Mouse (Mus musculus): ENCODE results near the gene Mpdu1.

Mpdu1 gene

DNA sequence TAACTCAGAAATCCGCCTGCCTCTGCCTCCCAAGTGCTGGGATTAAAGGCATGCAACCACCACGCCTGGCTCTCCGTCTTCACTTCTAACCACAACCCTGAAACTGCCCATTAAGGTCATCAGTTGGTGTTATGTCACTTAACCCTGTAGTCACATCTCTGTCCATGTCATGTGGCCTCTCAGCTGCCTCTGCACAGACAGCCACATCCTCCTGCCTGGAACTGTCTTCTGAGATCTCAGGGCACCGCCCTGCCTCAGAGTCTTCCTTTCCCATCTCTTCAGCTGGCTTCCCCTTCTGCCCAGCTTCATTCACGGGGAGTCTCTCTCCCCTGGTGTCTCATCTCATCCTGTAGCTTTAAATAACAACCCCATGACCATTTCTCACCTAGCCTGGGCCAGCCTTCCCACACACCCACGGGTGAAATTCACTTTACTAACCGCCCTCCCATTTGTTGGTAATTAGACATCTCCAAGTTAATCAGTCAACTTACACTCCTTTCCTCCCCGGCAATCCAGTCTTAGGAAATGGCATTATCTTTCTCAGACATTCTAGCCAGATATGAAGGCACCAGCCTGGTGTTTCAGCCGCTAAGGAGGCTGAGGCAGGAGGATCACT, 29.9 kb upstream of the Mpdu1 start:
- no peak for DNase-seq (ENCODE audit: low read depth)

DNA sequence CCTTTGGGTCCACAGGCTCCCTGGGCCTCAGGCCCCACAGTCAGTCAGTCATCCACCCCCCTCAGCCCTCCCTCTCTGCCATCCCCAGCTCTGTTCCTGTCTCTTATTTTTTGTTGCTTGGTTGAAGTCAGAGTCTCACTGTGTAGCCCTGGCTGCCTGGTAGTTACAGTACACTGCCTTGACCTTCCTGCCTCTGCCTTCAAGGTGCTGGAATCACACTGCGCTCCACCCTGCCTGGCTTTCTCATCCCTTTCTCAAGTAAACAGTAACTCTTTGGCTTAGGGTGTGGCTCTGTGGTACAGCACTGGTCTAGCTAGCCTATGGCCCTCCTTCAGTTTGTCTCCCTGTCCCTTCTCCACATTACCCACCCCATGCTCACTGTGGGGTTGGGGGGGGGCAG, 27.4 kb upstream of the Mpdu1 start:
- no peak for DNase-seq (ENCODE audit: low read depth)

DNA sequence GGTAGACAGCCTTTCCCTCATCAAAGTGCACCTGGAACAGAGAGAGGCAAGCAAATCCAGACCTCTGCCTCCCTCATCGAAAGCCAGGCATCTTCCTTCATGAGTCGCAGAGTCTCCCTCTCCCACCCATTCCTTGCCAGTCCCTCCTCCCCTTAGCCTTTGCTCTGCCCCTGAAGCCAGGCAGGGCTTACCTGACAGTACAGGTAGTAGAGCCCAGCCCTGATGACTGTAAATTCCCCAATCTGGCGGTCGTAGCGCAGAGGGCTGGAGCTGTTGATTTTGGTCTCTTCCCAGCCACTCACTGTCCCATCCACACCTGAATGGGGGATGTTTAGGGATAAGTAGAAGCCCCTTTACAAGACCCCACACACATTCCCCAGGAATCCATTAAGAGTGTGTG, 24.6 kb upstream of the Mpdu1 start:
- no peak for DNase-seq (ENCODE audit: low read depth)

DNA sequence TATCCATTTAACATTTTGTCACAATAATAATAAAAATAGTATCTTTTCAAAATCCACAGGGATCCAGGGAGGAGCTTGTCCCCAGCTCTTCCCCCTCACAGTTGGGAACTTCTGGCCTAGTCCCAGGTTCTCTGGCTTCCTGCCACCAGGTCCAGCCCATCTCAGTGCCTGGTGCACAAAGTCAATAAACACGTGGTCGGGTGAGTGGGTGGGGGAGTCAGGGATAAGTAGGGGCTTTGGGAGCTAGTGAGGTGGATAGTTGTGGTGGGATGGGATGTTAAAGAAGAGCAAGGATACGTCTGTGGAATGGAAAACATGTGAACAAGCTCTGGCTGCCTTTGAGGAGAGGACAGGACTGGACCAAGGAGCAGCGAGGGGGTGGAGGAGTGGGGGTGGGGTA, 23.9 kb upstream of the Mpdu1 start:
- no peak for DNase-seq (ENCODE audit: low read depth)

DNA sequence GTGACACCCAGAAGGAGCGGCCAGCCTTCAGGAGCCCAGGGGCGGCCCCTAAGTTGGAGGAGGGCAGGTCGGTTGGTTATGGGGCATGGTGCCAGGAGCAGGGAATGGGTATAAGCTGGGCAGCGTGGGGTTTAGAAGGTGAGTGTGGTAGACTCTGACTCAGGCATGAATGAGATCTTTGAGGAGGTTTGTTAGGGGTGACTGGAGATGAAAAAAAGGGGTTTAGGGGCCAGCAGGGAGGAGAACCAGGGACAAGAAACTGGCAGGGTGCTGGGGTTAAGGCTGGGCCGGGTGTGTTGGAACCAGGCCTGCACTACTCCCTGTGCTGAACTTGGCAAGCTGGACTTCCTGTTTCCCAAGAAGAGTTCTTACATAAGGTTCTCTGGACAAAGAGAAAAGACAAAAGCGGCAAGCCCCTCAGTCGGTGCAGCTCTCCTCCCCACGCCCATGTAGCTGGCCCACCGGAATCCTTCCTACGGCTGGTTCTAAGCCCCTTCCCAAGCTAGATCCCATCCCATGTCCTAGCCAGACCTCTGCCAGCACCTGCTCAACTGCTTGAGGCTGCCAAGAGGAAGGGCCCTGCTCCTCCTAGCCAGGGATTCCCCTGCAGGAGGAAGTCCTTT, 23.2 kb upstream of the Mpdu1 start, which contains the start of gene Tnfsf13:
Gene Tnfsf13 (minus strand): TSS at position 259 of the 623 bp plus-strand sequence.
- no peak for DNase-seq (ENCODE audit: low read depth)

DNA sequence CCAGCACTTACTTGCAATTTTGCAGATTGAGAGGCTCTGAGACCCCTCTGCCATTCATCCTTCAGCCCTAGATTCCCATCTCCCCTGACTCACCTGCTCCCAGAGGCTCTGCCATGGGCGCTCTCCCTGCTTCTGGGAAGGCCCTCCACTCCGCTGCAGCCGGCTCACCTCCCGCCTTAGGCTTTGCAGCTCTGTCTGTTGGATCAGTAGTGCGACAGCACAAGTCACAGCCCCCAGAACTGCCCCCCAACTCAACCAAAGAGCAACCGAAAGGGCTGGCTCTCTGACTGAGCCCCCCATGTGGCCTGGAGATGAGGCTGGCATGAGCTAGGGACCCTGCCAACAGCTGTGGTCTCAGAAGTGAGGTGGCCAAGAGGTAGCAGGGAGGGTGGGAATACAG, 22.5 kb upstream of the Mpdu1 start:
- DNase-seq (ENCODE audit: low read depth), result no peak

DNA sequence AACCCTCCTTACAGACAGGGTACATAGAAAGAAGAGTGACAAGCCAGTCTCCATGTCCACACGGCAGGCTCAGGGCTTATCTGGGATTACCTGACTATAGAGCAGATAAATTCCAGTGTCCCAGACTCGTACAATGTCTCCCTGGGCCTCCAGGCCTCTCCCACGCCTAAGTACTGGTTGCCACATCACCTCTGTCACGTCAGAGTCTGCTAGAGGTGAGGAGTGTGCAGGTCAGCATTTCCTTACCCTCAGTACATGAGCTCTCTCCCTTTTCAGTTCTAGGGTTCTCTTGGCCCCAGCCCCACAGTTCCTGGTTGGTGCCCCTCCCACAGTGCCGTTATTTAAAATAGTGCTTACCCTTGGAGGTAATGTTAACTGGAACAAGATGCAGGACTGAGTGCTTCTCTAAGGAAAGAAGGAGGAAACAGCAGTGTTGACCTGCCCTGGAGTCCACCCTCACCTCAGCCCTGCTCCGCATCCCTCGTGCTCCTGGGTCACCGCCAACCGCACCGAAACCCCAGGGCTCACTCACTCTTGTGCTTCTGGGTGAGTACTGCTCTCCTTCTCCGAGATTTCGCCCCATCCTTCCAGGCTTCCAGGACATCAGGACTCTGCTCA, 21.8 kb upstream of the Mpdu1 start:
- no peak for DNase-seq (ENCODE audit: low read depth)

GRCm38 (mm10) chr11:69683576-69683975, 21.1 kb upstream of the Mpdu1 start:
- DNase-seq (ENCODE audit: low read depth), result no peak

- DNase-seq (ENCODE audit: low read depth), result peak; percentile 93
These were observed 20.5 kb upstream of the Mpdu1 start for GRCm38 (mm10) chr11:69682840-69683533.

DNA sequence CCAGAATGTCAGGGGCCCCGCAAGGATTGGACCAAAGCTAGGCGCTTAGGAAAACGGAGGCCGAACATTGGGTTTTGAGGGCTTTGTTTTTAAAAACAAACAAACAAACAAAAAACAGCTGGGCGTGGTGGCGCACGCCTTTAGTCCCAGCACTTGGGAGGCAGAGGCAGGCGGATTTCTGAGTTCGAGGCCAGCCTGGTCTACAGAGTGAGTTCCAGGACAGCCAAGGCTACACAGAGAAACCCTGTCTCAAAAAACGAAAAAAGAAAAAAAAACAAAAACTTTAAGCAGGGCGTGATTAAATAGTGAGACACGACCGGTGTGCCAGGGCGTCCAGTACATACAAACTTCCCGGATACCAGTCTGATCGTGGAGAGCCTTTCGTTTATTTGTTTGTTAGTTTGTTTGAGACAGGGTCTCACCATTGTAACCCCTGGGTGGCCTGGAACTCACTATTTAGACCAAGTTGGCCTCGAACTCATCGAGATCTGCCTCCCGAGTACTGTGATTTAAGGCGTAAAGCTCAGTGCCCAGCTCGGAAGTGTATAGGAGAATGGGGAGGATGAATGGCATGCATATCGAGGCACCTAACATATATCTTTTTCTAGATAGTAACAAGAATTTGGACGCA, 19.9 kb upstream of the Mpdu1 start:
- DNase-seq (ENCODE audit: low read depth), result no peak

DNA sequence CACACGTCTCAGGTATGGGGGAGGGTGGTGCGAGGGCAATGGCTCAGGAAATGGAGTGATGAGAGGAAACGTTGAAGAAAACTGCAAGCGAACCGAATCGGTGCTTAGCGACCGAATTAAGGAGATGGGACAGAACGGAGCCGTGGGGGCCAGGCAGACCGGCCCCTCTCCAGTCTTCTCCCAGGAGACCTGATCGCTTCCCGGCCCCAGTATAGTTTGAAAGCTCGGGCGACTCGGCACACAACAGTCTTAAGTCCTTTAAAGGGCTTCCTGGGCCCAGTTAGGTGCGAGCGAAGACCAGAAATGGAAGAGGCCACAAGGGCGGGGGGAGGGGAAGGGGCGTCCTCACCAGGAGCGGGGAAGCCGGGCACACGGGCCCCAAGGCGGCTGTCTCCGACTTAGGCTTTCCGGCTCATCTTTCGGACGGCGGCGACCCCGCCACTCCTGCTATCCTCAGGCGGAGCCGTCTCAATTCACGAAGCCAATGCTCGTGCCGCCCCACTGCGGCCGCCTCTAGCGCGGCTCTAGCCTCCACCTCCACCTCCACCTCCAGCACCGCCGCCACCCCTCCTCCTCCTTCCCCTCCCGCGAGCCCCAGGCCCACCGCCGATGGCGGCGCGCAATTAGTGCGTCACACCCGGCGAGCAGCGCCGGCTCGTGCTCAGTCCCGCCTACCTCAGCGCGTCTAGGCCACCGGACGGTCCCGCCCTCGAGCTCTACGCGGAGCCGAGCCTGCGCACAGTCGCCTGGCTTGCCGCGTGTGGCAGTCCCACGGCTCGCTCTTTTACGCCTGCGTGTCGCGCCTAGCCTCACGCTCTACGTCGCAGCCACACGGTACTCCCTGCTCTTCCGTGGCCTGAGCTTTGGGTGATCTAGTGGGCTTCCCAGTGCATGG, 19.1 kb upstream of the Mpdu1 start, which contains the start of gene Senp3:
Gene Senp3 (minus strand): TSS at position 771 of the 895 bp plus-strand sequence.
- DNase-seq (ENCODE audit: low read depth), result peak; percentile 98

DNA sequence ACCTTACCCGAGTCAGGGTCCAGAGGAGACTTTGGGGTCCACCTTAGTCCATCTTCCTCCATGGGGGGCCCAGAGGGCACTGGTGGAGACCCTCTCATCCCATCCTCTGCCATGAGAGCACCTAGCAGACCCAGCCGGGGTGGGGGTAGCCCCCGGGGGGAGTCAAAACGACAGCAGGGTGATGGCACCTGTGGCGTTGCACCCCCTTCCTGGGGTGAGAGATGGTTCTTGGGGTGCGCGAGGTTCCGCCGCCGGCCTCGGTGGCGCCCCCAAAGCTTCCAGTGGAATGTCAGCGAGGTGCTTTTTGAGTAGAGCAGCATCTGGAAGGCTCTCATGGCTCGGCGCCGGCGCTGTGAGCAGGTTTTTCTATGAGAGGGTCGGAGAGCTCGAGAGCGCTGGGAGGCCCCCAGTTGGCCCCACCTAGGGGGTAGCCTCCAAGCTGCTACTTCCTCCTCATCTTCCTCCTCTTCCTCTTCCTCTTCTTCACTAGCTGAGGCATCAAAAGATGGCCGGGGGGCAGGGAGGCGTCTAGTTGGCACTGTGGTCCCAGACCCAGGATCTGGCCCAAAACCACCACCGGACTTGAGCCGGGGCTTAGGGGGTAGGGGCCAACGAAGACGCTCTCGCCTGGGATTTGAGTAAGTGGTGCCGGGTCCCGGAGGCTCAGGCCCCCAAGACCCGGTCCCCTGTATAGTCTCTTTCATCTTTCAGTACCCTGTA, 17.9 kb upstream of the Mpdu1 start:
- no peak for DNase-seq (ENCODE audit: low read depth)

- no peak for DNase-seq (ENCODE audit: low read depth)
These were observed 16.7 kb upstream of the Mpdu1 start for GRCm38 (mm10) chr11:69679144-69679543.

DNA sequence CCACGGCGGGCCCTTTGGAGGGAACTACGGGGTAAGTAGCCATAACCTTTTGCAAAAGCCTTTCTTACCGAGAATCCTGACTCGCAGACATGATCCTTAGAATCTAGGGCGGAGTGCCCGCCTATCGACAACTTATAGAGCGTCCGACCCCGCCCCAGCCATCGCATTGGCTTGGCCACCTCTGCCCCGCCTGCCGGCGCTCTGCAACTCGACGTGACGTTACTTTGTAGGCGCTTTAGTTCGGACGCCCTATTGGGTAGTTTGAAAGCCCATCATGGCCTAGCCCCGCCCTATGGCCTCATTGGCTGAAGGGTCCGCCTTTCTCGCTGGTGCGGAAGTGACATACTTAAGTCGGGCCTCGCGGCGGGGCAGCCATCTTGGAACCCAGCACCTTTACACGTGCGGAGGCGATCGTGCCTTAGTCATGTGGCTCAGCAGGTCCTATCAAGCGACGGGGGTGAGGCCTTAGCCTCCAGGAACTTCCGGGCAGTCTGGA, 9.8 kb upstream of the Mpdu1 start, which contains the start of gene Eif4a1:
Gene Eif4a1 (minus strand): TSS at position 213 of the 496 bp plus-strand sequence.
- DNase-seq (ENCODE audit: low read depth), result peak; percentile 100

DNA sequence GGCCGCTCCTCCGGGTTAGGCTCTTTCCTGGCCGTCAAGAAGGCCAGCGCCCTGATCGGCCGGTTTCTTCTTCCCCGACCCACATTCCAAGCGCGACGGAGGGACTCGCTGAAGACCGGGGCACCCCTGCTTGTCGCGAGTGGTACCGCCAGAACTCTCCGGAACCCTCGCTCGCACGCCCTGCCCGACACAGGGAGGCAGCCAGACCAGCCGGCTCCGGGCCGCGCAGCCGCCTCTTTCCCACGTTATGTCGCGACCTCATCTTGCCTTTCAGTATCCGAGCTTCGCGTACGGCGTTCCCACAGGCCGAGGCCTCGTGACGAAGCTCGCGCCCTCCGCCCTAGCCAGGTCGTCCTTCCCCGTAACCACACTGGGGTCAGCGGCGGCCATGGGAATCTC, 9.3 kb upstream of the Mpdu1 start:
- DNase-seq (ENCODE audit: low read depth), result no peak

DNA sequence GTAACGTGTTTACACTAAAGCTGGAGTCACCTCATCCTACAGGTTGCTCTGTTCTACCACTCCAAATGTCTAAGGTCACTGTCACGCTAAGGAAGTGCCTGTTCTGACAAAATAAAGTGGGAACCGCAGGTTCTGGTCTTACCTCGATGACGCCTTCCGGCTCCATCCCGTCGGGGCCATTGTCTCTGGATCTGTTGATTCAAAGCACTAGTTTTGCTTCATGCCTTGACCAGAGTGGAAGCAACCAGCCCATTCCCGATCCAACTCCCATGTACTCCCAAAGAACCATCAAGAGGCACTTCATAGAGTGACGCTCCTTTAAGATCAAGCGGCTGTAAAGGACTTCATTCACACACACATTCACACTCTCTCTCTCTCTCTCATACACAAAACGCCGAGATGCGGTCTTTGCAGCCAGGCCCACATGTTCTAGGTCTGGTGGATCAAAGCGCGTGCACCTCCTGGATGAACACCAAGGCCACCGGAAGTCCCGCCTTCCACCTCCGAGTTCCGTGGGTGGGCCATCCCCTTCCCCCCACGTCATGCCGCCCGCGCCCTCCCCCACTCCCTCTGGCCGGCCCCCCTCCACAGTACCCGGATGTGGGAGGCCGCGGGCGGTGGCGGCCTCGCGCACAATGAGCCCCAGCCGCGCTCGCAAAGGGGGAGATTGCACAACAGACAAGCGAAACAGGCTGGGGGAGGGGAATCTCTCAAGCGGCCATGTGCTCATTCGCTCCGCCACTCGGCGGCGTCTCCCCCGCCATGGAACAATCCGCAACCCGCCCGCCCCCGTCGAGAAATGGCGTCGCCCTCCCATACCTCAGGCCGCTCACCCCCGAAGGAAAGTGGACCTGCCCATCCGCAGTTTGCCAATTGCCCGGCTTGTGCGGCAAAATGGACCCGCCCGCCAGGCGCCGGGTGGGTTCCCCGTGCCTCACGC, 8.6 kb upstream of the Mpdu1 start:
- peak; percentile 98 for DNase-seq (ENCODE audit: low read depth)

GRCm38 (mm10) chr11:69666665-69667005, 4.2 kb upstream of the Mpdu1 start:
- peak; percentile 47 for DNase-seq (ENCODE audit: low read depth)

DNA sequence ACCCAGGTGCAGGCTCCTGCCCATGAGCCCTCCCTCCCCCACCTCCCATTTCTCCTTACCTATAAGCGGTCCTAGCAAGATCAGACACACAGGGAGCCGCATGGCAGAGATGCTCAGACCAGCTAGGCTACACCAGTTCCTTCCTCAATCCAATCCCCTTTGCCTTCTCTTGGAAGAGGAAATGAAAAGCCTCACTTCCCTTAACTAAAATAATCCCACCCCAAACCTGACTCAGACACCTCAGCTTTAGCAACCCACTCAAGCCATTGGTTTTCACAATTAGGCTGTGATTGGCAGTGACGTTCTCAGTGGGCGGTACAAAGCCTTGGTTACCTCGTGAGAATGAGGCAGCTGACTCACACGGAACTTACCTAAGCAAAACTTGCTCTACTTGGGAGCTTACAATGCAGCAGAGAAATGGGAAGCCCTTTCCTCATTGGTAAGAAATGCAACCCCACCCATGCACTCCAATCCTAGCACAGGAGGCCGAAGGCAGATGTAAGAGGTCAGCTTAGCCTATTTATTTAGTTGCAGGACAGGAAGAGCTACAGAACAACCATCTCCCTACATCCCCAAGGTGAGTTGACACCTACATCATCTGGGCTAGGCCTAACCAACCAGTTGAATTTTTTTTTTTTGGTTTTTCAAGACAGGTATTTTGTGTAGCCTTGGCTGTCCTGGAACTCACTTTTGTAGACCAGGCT, 3.7 kb upstream of the Mpdu1 start, which contains the start of gene Cd68:
Gene Cd68 (minus strand): TSS at position 193 of the 704 bp plus-strand sequence.
- DNase-seq (ENCODE audit: low read depth), result peak; percentile 70
